Mouse (Mus musculus) cerebellum, adult 9-11 months (tissue): ENCODE measurements at regions not wholly inside any gene's neighbourhood (a gene's known extent, or its start where the extent isn't known, plus 50 kb on each side); places are given as distances from the start of the nearest gene placed in this dataset.

Experiments
- DNase-seq: peaks from one replicate; pipeline ENCODE4 v3.0.0; 2022

DNA sequence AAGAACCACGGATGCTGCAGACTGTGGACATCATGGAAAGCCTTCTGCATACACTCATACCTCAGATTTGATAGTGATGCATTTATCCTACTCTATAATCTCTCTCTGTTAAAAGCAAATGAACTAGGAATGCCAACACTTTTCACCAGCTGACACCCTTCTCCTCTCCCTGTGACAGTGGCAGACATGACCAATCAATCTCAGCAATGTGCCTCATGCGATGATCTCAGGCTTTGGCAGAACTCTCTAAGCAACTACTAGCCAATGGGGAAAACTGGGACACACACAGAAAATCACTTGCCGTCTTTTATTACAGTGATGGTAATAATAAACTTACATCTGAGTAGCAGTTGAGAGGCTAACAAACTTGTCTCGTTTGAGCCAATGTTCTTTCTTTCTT lies 148.4 kb upstream of the Spred2 start:
- DNase-seq, result no peak

DNA sequence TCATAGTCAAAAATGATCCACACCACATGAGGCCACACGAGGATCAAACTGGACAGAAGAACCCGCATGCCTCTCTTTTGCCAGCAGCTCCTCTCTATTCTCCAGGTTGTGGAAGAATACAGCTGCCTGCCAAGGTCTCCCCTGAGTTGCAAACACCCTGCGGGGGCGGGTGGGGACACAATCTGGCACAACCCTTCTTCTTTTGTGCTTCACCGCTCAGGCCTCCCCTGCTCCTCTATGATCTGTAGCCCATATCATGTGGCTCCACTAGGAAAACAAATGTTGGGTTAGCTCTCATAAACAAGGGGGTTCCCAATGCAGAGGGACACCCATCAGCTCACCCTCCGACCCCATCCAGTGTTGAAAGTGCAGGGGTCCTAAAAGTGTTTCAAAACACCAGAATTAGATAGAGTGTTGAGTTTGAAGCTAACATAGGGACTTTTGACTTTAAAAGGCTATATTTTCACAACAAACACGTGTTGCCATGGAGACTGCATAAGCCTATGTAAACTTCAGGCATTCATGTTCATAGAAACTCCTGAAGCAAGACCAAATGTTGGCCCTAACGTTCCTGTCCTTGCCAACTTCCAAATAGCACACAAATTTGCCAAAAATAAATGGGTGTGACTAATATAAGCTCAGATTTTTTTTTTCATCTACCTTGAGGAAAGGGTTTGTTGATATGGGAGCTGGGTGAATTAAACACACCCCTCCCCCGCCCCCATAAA lies 147.5 kb upstream of the Spred2 start:
- no peak for DNase-seq

DNA sequence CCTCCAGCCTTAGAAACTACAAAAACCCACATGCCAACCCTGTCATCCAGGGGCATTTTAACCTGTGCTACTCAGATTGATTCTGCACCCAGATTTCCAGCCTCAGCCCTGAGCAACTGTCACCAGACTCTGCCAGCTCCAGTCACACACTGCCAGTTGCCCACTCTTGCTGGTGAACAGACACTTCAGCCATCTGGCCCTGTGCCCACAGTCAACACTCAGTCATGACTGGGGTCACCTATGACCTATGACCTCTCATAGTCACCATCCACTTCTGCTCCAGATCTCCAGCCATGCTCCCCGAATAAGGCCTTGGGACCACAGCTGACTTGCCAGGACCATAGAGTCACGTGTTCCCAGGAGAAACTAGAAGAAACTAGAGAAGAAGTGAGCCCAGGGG lies 146.0 kb upstream of the Spred2 start:
- no peak for DNase-seq

DNA sequence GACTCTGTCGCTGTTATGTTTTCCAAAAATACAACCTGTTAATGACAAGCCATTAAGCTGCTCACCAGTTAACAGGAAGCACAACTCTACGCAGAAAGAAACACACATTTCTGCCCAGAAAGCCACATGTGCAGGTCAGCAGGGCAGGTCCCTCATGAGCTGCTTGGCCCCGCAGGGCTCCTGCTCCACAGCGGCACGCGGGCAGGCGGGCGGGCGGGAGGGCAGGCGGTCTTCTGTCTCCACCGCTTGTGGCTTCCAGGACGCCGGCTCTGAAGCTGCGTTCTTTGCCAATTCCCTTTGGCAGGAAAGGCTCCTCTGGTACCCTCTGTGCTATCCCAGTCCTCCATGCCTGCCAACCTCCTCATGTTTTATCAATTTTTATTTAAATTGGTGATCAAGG lies 139.1 kb upstream of the Spred2 start:
- DNase-seq, result no peak

DNA sequence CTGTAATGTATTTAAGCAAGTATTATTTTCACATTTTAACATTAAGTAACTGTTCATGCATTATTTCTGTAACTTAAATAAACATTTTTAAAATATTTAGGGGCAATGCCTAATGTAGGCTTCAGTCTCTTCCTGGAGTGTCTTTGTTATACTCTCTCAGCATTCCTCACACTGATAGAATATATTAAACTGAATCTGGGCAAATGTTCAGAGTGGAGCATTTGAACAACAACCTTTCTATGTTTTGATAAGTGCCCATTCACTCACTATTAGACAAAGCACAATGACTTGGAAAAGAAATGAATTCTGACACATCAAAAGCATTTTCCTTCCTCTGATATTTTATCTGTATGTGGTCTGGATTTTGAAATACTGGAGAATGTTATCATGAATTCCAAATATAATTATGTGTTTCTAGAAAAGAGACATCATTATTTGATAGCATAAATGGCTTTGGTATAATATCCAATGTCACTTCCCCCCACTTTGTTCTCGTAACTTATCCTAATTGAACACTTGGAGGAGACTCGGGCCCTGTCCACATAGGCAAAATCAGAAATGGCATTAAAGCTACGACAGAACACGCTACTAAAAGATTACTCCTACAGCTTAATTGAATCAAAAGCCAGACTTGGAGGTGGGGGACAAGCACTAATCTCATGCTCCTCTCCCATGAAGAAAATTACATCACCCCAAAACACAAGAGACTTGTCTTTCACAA lies 127.1 kb upstream of the Spred2 start:
- DNase-seq, result no peak

DNA sequence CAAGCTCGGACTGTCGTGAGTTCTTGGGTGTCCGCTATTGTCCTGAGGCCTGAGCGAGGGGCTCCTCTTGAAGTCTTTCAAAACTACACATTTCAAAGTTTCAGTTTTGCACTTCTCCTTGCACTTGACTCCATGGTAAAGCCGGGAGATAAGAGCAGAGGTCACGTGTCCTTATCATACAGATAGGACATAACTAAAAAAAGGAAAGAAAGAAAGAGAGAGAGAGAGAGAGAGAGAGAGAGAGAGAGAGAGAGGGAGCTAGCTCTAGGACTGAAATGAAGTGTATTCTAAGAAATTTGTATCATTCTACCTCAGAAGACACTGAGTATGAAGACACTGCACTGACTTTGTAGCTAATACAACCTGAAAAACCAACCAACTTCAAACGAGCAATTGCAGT lies 114.8 kb upstream of the Spred2 start:
- no peak for DNase-seq

DNA sequence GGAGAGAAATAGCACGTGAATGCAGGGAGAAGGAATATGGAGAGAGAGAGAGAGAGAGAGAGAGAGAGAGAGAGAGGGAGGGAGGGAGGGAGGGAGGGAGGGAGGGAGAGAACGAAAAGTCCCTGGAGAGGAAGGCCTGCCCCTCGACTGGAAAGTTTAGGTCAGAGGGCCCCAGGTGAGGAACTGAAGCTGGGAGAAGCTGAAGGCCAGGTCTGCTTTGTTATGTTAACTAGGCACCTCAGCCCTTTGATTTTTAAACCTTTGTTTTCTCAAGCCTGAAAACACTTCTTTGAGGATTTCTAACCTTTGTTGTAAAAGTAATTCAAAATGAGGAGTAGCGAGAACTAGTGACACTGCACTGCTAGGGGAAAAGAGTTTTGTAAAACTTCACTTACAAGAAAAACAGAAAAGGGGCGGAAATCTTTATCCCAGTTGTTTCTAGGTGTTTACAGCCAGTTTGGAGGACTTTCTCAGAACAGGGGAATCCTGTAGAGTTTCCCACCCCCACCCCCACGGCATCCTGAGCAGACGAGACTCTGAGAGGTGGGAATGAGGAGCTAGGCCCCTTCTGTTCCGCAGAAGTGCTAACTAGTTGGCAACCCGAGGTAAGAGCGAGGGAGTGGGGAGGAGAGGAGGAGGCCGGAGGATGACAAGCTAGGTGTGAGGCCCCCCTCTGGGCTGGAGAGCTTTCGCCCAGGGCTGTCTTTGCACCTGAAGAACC lies 112.7 kb upstream of the Spred2 start:
- DNase-seq, result no peak

DNA sequence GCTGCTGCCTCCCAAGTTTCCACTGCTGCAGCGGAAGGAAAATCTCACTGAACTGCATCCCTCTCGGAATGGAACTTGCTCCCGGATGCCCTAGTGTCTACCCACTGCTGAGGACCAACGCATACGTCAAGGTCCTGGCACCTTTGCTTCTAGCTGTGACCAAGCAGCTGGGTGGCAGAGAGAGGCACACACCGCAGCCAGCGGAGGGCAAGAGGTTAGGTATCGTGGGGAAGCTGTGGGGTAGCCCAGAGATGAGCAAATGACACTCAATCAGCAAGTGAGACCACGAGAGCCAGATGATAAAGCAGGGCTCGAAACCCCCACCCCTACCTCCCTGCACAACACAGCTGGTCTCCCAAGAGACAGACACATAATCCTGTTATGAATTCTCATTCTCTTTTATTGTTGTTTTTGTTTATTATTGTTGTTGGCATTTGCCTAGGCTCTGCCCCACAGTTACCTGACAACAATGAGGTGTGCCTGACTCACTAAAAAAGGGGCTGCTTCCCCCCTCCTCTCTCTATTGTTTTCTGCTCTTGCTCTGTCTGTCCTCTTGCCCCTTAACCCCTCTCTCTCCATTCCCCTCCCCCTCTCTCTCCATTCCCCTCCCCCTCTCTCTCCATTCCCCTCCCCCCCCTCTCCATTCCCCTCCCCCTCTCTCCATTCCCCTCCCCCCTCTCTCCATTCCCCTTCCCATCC lies 112.0 kb upstream of the Spred2 start:
- no peak for DNase-seq

DNA sequence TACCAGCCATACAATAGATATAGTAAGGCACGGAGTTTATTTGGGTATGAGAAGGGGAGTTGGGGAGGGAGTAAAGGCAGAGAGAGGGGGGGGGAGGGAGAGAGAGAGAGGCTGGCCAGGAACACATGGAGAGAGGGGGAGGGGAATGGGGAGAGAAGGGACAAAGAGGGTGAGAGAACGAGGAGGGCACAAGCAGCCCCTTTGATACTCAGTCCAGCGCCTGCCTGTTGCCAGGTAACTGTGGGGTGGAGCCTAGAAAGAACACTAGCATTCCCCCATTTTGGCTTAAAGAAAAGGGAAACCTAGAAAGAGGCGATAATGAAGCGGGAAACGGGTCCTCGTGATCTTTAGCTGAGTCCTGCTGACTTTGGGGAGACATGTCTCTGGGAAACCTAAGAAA lies 110.6 kb upstream of the Spred2 start:
- no peak for DNase-seq

DNA sequence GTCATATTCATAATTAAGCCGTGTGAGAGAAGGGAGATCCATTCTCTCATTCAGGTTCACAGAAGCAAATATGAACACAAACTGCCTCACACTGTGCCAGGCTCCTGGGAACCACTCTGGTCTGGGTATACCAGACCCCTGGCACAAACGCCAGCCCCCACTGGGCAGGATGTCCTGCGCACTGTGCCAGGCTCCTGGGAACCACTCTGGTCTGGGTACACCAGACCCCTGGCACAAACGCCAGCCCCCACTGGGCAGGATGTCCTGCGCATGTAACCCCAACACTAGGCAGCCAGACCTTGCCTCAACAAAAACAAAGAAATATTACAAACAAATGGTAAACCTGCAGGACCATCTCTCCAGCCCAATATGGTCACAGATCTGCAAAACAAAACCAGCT lies 101.2 kb upstream of the Spred2 start:
- DNase-seq, result peak; percentile 27

DNA sequence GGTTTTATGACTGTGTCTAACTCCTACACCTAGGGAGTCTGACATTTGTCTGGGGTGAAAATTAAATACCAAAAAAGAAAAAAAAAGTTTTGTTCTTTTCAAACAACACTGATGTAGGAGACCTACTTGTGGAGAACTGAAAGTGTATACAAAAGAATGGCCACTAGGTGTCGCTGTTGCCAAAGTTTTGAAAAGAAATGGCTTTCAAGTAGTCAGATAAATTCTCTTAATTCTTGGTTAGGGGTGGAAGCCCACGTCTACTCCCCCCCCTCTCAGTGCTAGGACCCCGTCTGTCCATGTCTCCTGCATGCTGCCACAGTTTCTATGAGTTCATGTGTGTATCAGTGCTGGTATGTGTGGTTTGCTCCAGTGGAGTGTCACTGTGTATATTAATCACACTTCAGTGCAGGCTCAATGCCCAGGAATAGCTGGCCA lies 100.7 kb upstream of the Spred2 start:
- peak; percentile 56 for DNase-seq

DNA sequence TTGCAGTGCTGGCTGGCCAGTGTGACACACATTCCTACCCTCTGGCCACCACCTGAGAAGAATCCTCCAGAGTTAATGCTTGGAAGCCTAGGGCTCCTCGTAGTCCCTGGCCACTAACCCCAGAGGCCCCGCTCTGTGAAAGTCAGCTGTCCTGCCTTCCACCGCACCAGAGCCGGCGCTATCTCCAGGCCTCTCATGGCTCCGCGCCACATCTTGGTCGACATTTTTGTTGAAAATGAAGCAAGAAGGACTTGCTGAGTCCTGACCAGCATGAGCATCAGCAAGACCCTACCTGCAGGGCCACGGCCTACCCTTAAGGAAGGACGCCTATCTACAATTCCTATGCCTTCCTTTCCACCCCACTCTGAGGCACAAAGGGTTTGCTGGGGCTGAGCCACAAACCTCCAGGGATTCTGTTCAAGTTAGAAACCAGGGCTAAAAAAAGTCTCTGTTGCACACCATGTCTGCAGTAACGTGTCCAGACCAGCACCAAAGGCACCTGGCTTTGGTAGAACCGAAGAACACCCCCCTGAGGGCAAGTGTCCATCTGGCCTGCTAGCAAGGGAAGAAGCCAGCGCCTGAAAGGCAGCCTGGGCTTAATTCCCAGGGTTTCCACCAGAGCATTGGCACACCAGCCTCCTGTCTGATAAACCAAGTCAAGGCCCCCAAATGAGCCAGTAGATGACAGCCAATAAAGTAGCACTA lies 97.5 kb upstream of the Spred2 start:
- peak; percentile 87 for DNase-seq

DNA sequence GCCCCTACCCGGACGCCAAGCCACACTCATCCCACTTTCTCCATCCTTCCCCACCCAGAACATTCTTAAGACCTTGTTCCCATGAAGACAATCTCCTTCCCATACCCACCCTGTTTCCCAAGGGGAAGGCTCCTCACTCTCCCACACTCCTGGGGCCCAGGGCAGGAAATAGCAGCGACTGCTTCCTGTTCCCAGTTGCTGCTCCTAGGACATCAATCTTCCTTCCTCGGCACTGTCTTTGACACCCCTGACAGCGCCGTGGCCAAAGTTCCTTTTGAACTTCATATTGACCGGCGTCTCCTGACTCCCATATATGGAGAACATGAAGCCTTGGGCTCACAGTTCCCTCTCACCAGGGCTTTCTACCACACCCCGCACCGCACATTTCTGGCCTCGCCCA lies 96.2 kb upstream of the Spred2 start:
- peak; percentile 22 for DNase-seq

DNA sequence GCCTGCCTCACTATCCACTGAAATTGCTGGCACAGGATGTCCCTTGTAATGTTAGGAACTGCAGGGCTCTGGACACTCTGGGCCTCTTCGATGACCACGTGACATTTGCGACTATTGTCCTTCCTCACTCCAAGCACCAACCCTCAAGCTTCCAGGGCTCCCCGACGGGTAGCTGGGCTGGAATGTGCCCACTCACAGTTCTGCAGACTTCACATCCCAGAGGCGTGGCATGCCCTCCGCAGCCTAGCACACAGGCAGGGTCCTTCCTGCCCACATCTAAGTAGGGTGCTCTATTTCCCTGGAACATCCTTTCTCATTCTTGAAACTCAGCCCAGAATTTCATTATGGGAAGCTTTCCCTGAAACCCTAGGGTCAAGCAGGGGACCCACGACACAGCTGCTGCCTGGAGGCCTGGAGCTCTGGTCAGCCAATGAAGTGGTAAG lies 95.2 kb upstream of the Spred2 start:
- no peak for DNase-seq

DNA sequence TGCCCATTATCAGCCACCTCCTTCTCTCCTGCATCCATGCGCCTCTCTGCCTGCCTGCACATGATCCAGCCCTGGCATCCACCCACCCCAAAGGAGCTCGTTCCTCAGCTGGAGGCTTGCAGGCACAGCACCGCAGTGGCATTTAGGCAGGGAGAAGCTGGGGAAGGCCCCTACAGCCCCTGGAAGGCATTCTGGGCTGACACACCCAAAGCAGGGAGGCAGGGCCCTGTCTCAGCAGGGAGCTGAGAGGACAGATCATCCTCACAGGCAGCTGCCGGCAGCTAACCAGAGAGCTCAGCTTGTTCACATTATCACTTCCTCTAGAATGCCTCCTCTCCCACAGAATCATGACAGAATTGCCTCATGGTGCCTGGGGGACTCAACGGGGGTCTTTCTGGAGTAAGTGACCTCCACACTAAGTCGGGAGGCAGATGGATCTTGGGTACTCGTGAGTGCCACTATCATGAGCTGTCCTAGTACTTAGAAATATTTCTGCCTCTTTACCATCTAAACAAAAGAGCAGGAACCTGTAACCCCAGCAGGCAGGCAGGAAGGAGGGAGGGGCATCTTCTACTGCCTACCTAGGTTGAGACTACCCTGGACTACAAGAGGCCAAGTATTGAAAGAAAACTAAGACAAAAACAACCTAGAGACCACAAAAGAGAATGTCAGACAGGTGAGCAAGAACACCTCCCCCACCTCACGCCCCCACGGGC lies 94.5 kb upstream of the Spred2 start:
- DNase-seq, result no peak

DNA sequence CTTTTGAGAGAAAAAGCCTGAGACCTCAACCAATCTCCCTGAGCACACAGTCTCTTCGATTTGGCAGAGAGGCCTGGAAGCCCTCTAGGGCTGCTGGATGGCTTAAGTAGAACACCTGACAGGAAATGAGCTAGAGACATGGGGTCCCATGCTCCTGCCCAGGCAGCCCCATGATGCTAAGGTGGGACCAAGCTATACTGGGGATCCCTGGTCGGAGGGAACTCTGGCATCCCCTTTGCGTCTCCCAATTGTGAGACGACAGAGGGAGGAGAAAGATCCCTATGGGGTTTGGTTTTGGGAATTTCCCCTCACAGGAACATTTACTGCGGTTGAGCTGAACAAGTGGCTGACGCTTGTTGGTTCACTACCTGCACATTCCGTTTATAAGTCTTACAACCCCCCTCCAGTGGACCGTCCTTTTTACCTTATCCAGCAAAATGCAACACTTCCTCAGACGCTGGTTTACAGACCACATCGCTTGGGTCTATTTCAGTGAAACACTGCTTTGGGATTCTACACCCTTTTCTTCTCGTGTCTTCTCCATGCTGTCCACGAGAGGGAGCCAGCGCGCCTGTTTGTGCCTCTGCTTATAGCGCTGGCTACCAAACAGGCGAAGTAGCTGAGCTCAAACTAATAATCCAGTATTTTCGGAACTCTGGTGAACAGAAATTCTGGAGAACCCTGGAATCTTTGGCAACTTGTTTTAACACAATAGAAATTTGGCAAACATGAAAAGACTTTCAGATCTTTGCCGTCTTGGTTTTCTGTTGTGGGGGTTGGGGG lies 93.7 kb upstream of the Spred2 start:
- peak; percentile 73 for DNase-seq

DNA sequence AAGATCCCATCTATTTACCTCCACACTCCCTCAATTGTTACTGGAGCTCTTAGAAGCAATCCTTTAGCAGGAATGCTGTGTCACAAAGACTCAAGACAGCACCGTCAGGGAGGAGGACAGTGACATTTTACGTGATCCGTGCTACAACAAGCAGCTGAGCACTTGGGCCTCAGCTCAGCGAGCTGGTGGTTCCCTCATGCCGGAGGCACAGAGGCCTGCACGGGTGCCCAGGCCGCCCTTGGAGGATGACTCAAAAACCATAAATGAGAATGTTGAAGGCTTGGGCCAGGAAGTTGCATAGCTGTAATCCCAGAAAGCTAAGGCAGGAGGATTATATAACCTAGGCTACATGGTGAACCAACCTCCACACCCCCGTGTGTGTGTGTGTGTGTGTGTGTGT lies 89.6 kb upstream of the Spred2 start:
- DNase-seq, result no peak

DNA sequence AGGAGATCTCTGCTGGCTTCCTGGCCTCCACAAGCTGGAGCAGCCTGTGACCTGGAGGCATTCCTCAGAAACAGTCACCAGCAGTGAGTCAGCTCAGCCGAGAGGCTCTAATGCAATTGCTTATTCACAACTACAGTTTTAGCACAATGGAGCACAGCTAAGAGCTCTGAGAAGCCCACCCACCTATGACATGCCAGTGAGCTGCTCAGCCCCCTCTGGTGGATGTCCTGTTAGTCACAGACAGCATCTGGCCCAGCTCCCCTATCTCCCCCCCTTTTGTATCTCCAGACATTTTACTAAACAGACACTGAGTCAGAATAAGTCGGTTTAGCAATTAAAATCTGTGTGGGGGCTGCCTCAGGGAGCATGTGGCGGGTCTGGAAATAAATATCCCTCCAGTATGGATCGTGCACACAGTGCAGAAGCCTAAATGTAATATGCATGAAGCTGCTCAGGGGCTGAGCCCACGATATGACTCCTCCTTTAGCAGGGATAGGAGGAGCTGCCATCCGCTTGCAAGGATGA lies 88.9 kb upstream of the Spred2 start:
- no peak for DNase-seq

DNA sequence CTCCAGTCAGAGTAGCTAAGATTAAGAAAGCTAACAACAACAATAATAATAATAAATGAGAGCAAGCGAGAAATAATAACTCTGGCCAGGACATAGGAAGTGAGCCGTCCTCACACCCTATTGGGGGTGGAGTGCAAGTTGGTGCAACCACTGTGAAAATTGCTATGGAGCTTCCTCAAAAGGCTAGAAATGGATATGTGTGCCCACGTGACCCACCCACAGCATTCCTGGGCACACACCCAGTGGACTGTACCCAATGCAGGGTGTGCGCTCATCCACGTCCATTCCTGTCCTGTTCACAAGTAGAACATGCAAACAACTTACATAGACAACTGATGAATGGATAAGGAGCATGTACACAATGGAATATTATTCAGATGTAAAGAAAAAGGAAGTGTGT lies 85.2 kb upstream of the Spred2 start:
- DNase-seq, result no peak

DNA sequence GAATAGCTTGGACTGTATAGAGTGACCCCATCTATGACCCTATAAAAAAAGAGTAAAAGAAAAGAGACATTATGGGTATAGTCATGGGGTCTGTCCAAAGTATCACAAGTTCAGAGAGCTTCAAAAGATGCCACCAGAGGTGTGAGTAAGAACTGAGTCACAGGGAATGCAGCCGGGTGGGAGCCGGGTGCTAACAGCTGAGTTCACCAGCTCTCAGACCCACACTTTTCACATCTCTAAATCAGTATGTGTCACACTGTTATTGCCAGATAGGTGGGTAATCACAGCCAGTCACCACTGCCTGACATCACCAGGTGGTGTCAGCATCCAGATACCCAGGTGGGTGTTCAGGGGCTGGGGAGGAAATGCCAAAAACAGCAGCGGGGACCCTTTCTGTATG lies 81.1 kb upstream of the Spred2 start:
- no peak for DNase-seq

DNA sequence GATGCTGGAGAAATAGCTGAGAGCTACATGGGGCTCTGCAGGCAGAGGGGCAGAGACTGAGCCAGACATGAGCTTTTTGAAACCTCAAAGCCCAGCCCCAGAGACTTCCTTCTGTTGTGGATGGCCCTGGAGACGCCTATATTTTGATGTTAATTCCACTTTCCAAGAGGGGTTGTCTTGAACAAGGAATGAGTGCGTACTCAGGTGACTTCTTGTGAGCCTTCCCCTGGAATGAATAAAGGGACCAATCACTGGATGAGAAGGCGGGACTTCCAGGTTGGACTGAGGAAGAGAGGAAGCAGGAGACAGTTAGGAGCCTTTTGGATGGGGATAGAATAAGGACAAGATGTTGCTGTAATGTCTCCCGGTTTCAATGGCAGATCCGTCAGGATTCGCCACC lies 76.3 kb upstream of the Spred2 start:
- DNase-seq, result no peak
